Mouse (Mus musculus): ENCODE measurements at regions not wholly inside any gene's neighbourhood (a gene's known extent, or its start where the extent isn't known, plus 50 kb on each side); places are given as distances from the start of the nearest gene placed in this dataset.

- Histone ChIP-seq H3K9ac (ENCODE audit: control insufficient read depth, low read depth, low read length, poor library complexity, severe bottlenecking) (no peak overlapping the region), H3K4me3 (ENCODE audit: control insufficient read depth in 1 of 2, insufficient read depth in 1 of 2, low read depth in 2 of 2, low read length in 2 of 2) (no peak overlapping the region), H3K27ac (ENCODE audit: control insufficient read depth, low read depth, low read length) (no peak overlapping the region), H3K27me3 (ENCODE audit: control insufficient read depth in 1 of 2, insufficient read depth in 2 of 2, low read length in 2 of 2) (no peaks in the 10 kb centered on the region), H3K36me3 (ENCODE audit: control insufficient read depth in 1 of 2, insufficient read depth in 2 of 2, low read length in 2 of 2) (no peaks in the 10 kb centered on the region), H3K9me3 (replicated peaks; ENCODE audit: insufficient read depth, low read length) (no peaks in the 10 kb centered on the region), H3K4me1 (ENCODE audit: control insufficient read depth in 1 of 2, insufficient read depth in 2 of 2, low read length in 2 of 2) (no peaks in the 10 kb centered on the region), H3K79me2 (ENCODE audit: control insufficient read depth, insufficient read depth, low read length, poor library complexity) (no peaks in the 10 kb centered on the region)
- no peak for DNase-seq (ENCODE audit: low read depth, low spot score)
- TF ChIP-seq MYC (IDR thresholded peaks at IDR 0.05; ENCODE audit: low read depth, low read length) (no peak), SIN3A (IDR thresholded peaks at IDR 0.05; ENCODE audit: low read length) (no peak)
Observed at GRCm38 (mm10) chr8:87379296-87379695, 93.1 kb downstream of the Cbln1 start.

DNA sequence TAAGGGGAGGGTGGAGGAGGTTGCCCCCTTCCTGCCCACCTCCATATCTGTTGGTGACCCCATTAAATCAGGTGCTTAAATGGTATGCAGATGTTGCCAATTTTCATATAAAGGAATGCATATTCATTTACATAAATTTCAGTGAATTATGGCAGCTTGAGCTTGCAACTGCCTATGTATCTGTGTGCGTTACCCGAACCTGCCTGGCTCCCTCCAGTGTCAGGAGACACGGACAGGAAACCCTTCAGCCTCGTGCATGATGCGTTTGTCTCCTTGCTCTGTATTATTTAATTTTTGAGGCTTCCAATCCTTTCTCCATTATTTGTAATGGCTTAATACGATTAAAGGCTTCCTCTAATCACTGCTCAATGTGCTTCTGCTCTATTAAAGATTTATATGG is 98.4 kb downstream of the Cbln1 start:
- no peaks in the 10 kb centered on the region for H3K9me3 ChIP-seq (replicated peaks; ENCODE audit: insufficient read depth, low read length)
- no peak overlapping the region for H3K4me3 ChIP-seq (ENCODE audit: control insufficient read depth in 1 of 2, insufficient read depth in 1 of 2, low read depth in 2 of 2, low read length in 2 of 2)
- TF ChIP-seq ETS1 (IDR thresholded peaks at IDR 0.05; ENCODE audit: low read depth, low read length) (no peak), ZNF384 (IDR thresholded peaks at IDR 0.05; ENCODE audit: low read depth, low read length) (no peak), KAT2A (conservative IDR thresholded peaks at IDR 0.05; ENCODE audit: low read depth, low read length) (no peak), ZMIZ1 (IDR thresholded peaks at IDR 0.05; ENCODE audit: low read depth, low read length) (no peak), NELFE (IDR thresholded peaks at IDR 0.05; ENCODE audit: low read depth, low read length) (no peak), SIN3A (IDR thresholded peaks at IDR 0.05; ENCODE audit: low read length) (no peak), TCF12 (IDR thresholded peaks at IDR 0.05; ENCODE audit: low read depth, low read length) (no peak), USF1 (IDR thresholded peaks at IDR 0.05; ENCODE audit: low read depth, low read length) (no peak), USF2 (IDR thresholded peaks at IDR 0.05; ENCODE audit: borderline replicate concordance in 1 of 2, insufficient read depth in 1 of 2, low read depth in 1 of 2, low read length in 2 of 2) (no peak), MYC (IDR thresholded peaks at IDR 0.05; ENCODE audit: low read depth, low read length) (no peak), POLR2AphosphoS5 (IDR thresholded peaks at IDR 0.05; ENCODE audit: borderline replicate concordance, low read depth, low read length) (no peak), CHD1 (IDR thresholded peaks at IDR 0.05; ENCODE audit: low read depth, low read length) (no peak), MAX (IDR thresholded peaks at IDR 0.05; ENCODE audit: low read length) (no peak)
- DNase-seq (ENCODE audit: low read depth, low spot score) = no peak
- no peak overlapping the region for H3K9ac ChIP-seq (ENCODE audit: control insufficient read depth, low read depth, low read length, poor library complexity, severe bottlenecking)
- no peaks in the 10 kb centered on the region for H3K4me1 ChIP-seq (ENCODE audit: control insufficient read depth in 1 of 2, insufficient read depth in 2 of 2, low read length in 2 of 2)
- H3K27me3 ChIP-seq (ENCODE audit: control insufficient read depth in 1 of 2, insufficient read depth in 2 of 2, low read length in 2 of 2) = no peaks in the 10 kb centered on the region
- H3K79me2 ChIP-seq (ENCODE audit: control insufficient read depth, insufficient read depth, low read length, poor library complexity) = no peaks in the 10 kb centered on the region
- no peaks in the 10 kb centered on the region for H3K36me3 ChIP-seq (ENCODE audit: control insufficient read depth in 1 of 2, insufficient read depth in 2 of 2, low read length in 2 of 2)
- no peak overlapping the region for H3K27ac ChIP-seq (ENCODE audit: control insufficient read depth, low read depth, low read length)

DNA sequence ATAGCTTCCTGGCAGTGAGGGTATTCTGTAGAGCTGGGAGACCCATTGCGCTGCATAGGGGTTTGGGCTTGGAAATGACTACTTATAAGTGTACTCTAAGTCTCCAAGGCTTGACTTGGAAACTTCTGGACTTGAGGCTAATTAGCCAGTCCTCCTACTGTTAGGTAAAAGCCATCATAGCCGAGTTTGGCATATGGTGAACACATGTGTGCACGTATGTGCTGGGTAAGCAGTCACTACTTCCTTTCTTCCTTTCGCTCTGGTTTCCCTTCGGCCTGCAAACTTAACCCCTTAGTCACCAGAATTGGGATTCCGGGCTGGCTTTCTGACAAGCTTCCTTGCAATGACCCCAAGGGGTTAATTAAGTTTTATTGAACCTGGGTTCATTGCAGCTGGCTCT is 98.9 kb downstream of the Cbln1 start:
- no peak for TF ChIP-seq MYB (IDR thresholded peaks at IDR 0.05; ENCODE audit: low read depth, low read length)
- TF ChIP-seq NRF1 (IDR thresholded peaks at IDR 0.05; ENCODE audit: insufficient read depth, low read depth, low read length, poor library complexity, severe bottlenecking) = no peak
- no peak for TF ChIP-seq ZMIZ1 (IDR thresholded peaks at IDR 0.05; ENCODE audit: low read depth, low read length)
- no peak for TF ChIP-seq EP300 (IDR thresholded peaks at IDR 0.05; ENCODE audit: low read depth in 1 of 2, low read length in 2 of 2)
- TF ChIP-seq JUND (IDR thresholded peaks at IDR 0.05; ENCODE audit: low read depth, low read length) = no peak
- no peak for TF ChIP-seq MYC (IDR thresholded peaks at IDR 0.05; ENCODE audit: low read depth, low read length)
- no peak for TF ChIP-seq TAL1 (IDR thresholded peaks at IDR 0.05; ENCODE audit: low read length)
- TF ChIP-seq CHD2 (IDR thresholded peaks at IDR 0.05; ENCODE audit: low read length) = no peak
- no peak for TF ChIP-seq POLR2AphosphoS5 (IDR thresholded peaks at IDR 0.05; ENCODE audit: borderline replicate concordance, low read depth, low read length)
- TF ChIP-seq USF1 (IDR thresholded peaks at IDR 0.05; ENCODE audit: low read depth, low read length) = no peak
- no peak for TF ChIP-seq CHD1 (IDR thresholded peaks at IDR 0.05; ENCODE audit: low read depth, low read length)
- H3K79me2 ChIP-seq (ENCODE audit: control insufficient read depth, insufficient read depth, low read length, poor library complexity) = no peaks in the 10 kb centered on the region
- H3K9ac ChIP-seq (ENCODE audit: control insufficient read depth, low read depth, low read length, poor library complexity, severe bottlenecking) = no peak overlapping the region
- H3K27me3 ChIP-seq (ENCODE audit: control insufficient read depth in 1 of 2, insufficient read depth in 2 of 2, low read length in 2 of 2) = no peaks in the 10 kb centered on the region
- no peak overlapping the region for H3K4me3 ChIP-seq (ENCODE audit: control insufficient read depth in 1 of 2, insufficient read depth in 1 of 2, low read depth in 2 of 2, low read length in 2 of 2)
- no peak overlapping the region for H3K27ac ChIP-seq (ENCODE audit: control insufficient read depth, low read depth, low read length)
- no peaks in the 10 kb centered on the region for H3K36me3 ChIP-seq (ENCODE audit: control insufficient read depth in 1 of 2, insufficient read depth in 2 of 2, low read length in 2 of 2)
- no peaks in the 10 kb centered on the region for H3K4me1 ChIP-seq (ENCODE audit: control insufficient read depth in 1 of 2, insufficient read depth in 2 of 2, low read length in 2 of 2)
- no peak for DNase-seq (ENCODE audit: low read depth, low spot score)
- no peaks in the 10 kb centered on the region for H3K9me3 ChIP-seq (replicated peaks; ENCODE audit: insufficient read depth, low read length)
